Mouse (Mus musculus) induced T-regulatory cell, adult 2 months (primary cell): ENCODE data around the gene Pitpnc1.
A peak's percentile ranks its signal among the peaks of the same experiment; 100 is the strongest.

Source experiments
- DNase-seq: peaks from one replicate; pipeline ENCODE4 v3.0.0-alpha.2; 2012; ENCODE audit warnings: low read depth

Pitpnc1 gene

DNA sequence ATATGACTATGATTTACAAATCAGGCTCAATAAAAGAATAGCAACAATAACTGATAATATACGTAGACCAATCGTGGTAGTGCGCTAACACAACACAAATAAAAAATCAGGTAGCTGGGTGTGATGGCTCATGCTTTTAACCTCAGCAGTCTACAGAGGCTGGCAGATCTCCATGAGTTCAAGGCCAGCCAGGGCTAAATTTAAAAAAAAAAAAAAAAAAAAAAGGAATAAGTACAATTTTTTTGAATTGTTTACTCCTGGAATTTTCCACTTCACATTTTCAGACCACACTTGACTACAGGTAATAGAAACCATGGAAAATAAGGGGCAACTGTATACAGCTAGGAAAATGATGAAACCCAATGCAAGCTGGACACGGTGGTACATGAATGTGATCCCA lies 97.3 kb downstream of the Pitpnc1 start:
- DNase-seq = no peak

DNA sequence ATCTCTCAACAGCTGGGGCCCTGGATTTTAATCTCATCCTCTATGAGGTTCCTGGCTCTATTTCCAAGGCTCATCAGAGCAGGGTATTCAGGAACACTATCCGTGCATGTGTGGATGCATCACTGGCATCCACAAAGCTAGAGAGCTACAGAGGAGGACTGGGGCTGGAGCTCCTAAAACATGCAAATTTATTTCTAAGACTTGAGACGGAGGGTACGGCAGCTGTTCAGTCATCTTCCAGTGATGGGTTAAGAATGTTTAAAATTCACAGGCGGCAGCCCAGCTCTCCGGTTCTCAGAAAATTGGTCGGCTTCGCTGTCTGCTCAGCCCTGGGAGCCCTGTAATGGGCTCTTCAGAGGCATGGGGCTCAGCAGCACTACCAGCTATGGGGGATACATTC lies 97.8 kb downstream of the Pitpnc1 start:
- DNase-seq = no peak

DNA sequence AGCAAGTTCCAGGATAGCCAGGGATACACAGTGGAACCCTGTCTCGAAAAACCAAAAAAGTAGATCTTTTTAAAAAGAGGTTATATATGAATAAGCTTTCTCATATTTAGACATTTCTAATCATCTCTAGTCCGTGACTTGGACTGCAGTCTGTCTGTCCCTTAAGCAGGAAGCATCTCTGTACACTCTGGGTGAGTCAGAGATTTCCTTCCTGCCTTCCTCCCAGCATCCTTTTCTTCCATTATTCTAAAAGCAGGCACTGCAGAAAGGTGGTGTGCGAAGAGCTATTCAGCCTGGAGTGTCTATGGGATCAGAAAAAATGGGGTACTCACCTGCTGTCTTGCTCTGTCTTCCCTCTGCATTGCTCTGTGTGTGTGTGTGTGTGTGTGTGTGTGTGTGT lies 100.0 kb downstream of the Pitpnc1 start:
- DNase-seq = no peak

- DNase-seq = no peak
Measured at GRCm38 (mm10) chr11:107369661-107370060, 100.8 kb downstream of the Pitpnc1 start.

- no peak for DNase-seq
Measured at GRCm38 (mm10) chr11:107365938-107366712, 104.4 kb downstream of the Pitpnc1 start.

DNA sequence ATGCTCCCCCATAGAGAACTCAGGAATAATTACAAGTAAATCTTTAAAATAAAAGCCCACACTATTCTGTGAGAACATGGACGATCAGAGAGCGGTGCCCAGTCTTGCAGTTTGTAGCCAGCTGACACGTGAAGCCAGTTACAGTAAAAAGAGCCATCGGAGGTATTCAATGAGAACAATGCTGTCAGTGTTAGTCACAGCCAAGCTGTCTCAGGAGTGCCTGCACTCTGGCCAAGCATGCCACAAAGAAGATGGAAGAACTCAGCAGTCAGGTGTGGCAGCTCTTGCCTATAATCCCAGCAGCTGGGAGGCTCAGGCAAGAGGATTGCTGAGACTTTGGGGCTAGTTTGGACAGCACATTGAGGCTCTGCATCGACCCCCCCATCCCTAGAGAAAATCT lies 111.8 kb downstream of the Pitpnc1 start:
- DNase-seq = no peak

GRCm38 (mm10) chr11:107356224-107356623 lies 114.3 kb downstream of the Pitpnc1 start:
- DNase-seq = no peak

DNA sequence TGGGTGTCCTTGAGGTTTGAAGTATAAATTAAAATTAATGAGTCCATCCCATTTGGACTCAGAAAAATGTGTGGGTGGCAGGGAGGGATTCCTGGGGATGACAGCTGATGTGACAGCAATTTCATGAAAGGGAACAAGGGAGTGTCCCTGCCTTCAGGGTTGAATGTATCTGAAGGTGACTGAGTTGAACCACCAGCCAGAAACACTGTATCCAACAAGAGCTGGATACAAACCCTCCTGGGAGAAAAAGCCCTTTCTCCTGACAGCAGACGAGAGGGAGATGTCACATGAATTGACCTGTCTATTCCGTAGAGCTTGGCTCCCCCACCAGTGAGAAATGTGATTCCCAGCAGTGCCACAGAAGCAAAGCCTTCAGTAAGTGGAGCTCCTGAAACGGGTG lies 115.0 kb downstream of the Pitpnc1 start:
- DNase-seq = no peak

DNA sequence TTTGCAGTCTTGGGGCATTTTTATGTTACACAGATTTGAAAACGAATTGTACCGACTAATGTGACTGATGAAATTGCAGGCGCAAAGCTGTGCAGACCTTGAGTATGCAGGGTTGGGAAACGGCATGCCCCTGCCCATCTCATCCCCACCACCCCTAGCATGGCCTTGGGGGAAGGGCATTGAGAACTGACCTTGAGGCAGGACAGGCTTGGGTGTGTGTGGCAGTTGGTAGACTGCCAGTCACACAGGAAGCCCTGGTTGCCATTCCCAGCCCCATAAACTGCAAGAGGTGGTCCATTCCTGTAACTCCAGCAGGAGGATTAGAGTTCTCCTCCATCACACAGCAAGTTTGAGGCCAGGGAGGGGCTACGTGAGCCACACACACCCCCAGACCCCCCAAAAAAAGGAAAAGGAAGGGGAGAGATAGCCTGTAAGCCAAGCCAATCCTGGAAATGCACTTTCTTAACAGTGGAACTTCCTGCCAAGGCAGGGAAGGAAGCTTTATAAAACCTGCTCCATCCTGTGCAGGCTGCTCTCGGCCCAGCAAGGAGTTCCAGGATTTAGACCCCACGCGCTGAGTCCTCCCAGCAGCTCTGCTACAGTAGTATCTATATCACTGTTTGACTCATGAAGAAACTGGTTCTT lies 115.9 kb downstream of the Pitpnc1 start:
- no peak for DNase-seq

- DNase-seq = no peak
Measured at GRCm38 (mm10) chr11:107352596-107352995, 117.9 kb downstream of the Pitpnc1 start.

DNA sequence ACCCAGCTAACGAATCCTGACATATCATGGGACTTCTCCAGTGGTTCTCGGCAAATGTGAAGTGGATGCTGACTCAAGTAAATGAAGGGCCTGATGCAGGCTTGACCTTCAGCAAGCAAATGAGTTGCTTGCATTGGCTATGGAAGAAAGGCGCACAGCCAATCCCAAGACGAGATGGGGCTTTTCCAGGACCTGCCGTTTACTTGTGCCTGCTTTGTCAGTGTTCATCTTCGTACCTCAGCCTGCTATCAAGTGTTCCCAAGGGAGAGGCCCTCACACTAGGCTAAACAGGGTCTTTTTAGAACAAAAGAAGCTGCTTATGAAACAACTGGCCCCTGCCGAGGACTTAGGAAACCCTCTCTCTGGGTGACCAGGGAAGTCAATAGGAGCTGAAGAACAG lies 120.7 kb downstream of the Pitpnc1 start:
- DNase-seq = no peak

DNA sequence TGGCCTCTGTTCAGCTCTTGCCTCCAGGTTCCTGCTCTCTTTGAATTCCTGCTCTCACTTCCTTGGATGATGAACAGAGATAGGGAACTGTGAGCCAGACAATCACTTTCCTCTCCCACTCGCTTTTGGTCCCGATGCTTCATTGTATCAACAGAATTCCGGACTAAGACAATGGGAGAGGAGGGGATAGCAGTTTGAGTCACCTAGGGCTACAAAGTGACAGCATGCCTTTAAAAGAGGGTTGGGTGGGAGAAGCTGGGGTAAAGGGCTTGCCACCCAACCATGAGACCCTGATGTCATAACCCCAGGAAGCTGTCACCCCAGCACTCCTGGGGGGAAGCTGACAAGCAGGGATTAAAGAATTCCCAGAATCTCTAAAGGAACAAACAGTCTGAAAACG lies 127.5 kb downstream of the Pitpnc1 start:
- no peak for DNase-seq

DNA sequence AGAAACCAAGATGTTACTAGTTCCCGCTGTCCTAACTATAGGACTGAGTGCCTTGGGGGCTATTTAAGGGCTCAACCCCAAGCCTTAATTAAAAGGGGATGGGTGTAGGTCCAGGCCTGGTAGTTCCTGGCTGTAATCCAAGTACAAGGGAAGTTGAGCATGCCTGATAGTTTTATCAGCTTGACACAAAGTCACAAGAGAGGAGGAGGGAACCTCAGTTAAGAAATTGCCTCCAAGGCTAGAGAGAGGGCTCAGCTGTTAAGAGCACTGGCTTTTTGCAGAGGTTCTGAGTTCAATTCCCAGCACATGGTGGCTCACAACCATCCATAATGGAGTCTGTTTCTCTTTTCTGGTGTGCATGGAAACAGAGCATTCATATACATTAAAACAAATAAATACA lies 128.1 kb downstream of the Pitpnc1 start:
- DNase-seq = no peak

DNA sequence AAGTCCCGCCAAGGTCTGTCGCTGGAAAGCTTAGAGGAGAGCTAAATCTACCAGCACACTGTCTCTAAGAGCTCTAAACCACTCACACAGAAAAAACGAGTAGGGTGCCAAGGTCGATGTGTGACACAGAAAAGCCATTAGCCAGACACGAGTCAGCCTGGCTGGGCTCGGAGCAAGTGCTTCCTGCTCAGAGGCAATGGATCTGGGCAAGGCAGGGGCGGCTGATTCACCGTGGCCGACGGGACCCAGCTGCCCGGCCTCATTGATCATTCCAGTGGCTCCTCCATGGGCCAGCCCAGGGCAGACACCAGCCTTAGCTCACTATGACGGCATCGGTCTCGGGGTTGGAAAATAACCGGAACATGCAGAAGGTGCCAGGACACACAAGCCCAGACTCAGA lies 129.2 kb downstream of the Pitpnc1 start:
- no peak for DNase-seq

- no peak for DNase-seq
Measured at GRCm38 (mm10) chr11:107340793-107341192, 129.7 kb downstream of the Pitpnc1 start.

DNA sequence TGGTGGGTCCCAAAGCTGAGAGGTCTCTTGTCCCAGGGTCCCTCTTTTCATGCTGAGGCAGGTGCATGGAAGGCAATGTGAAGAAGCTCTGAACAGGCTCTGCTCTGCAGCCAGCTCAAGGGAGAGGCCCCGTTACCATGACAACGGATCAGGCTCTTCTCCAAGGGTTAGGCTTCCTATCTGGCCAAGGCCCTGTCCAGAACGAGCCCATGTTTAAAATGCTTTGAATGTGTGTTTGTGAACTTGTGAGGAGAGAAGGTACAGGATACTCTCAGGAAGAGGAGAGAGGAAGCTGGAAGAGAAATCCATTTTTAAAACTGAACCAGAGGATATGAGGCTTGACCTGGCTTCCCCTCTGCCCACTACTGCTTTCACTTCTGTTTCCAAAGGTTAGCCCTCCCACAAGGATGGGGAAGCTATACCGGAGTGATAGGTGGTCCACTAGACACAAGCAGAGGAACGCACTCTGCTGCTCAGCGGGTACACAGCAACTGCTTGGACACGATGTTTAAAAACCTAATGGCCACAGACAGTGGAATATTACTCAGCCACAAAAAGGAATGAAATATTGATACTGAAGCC lies 131.2 kb downstream of the Pitpnc1 start:
- DNase-seq = no peak

GRCm38 (mm10) chr11:107337391-107338148 lies 132.9 kb downstream of the Pitpnc1 start:
- DNase-seq = no peak

- DNase-seq = no peak
Measured at GRCm38 (mm10) chr11:107335756-107336155, 134.7 kb downstream of the Pitpnc1 start.

DNA sequence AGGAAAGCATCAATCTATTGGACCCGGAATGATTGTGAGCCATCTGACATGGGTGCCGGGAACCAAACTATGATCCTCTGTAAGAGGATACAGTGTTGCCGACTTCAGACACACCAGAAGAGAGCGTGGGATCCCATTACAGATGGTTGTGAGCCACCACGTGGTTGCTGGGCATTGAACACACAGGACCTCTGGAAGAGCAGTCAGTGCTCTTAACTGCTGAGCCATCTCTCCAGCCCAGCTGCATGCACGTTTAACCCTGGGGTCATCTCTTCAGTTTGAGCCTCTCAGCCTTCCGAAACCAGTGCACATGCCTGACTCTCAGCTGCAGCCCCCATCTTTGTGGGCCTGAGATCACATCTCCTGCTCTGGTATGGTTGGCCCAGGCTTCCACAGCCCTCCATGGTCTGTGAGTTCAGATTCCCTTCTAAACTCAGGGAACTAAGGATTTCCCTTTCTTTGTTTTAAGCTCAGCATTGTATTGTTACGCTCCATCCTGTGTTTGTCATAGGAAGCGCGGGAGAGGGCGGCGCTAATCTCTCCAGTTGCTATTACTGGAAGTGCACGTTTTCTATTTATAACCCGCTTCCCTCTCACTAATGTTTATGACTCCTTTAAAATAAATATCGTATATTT lies 135.5 kb downstream of the Pitpnc1 start:
- DNase-seq = no peak

DNA sequence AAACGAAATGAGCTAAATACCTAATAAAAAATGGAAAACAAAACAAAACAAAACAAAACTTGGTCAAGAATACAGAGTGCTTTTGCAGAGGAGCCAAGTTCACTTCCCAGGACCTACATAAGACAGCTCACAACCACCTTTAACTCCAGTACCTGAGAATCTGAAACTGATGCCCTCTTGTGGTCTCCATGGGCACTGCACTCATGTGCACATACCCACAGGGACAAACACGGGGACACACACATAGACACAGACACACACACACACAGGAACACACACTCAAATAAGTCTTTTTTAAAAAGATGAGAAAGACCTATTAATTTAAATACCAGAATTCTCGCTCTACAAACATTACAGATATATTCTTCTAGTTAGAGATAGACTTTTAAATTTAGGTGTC lies 137.6 kb downstream of the Pitpnc1 start:
- DNase-seq = peak; percentile 52

DNA sequence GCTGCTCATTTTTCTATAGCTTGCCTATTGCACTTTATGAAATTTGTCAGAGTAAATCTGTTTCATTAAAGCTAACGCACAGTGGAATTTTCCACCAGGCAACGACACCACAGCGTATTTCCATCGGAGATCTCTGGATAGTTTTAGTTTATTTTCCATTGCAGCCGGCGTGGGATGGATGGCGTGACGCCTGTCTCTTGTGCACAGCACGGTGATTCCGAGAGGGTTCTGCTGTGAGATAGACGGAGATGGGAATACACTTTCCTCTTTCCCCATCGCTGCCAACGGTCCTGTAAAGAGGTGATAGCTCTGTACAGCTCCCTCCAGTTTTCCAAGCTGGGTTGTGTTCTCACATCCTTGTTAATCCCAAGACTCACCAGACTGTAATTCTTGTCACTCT lies 138.2 kb downstream of the Pitpnc1 start:
- no peak for DNase-seq

DNA sequence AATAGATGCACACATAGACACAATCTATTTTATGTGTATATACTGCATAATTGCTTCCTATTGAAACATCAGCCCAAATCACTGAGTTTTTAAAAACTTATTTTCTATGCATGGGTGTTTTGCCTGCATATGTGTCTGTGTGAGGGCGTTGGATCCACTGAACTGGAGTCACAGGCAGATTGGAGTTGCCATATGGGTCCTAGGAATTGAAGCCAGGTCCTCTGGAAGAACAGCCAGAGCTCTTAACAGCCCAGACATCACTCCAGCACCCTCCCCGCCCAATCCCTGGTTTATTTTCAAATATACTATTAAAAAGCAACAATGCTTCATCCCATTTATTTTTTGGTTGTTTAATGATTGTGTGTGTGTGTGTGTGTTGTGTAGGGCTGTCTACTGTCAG lies 139.1 kb downstream of the Pitpnc1 start:
- DNase-seq = no peak
